Mouse (Mus musculus) erythroblast, embryonic 14.5 days (primary cell): ENCODE data around the gene Mdc1.

Experiments
- GATA1 ChIP-seq: IDR thresholded peaks from 2 replicates; pipeline ENCODE4 v1.6.1; 2012; ENCODE audit warnings: low read length, inconsistent platforms, mixed read lengths
- TAL1 ChIP-seq: IDR thresholded peaks from 3 replicates; pipeline ENCODE4 v1.6.1; 2012; ENCODE audit warnings: low read length, inconsistent platforms, mixed read lengths

- TF ChIP-seq GATA1 (no peak), TAL1 (no peak)
Measured at GRCm38 (mm10) chr17:35859371-35859770, 18.1 kb downstream of the Mdc1 start.
